Mouse (Mus musculus) ES-E14 (cell line): ENCODE data around the gene Katnal1.

Experiments
- CHD2 ChIP-seq: IDR thresholded peaks from 2 replicates; pipeline ENCODE4 v1.6.1; 2014; ENCODE audit warnings: mild to moderate bottlenecking, low read depth, low read length, inconsistent platforms
- MAFK ChIP-seq: IDR thresholded peaks from 2 replicates; pipeline ENCODE4 v1.6.1; 2014; ENCODE audit warnings: mild to moderate bottlenecking, low read depth, low read length, inconsistent platforms; ENCODE audit not compliant: insufficient read depth
- ZC3H11A ChIP-seq: IDR thresholded peaks from 2 replicates; pipeline ENCODE4 v1.6.1; 2012; ENCODE audit warnings: low read depth, mild to moderate bottlenecking, inconsistent platforms, low read length, borderline replicate concordance

DNA sequence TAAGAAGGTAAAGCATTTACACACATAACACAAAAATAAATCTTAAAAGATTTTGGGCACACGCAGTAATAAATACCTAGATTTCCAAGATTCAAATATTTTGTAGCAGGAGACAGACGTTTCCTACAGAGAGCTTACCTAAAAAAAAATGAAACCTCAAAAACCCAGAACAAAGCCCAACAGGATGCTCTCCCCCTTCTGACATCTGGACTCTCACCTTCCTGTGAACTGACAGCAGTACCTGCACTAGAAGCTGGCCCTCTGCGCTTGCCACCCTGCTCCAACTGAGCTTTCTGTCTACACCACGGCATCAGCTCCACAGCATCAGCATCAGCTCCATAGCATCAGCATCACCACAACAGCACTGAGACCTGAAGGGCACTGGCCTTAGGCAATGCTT, 19.1 kb downstream of the Katnal1 start:
- TF ChIP-seq MAFK (no peak), ZC3H11A (no peak), CHD2 (no peak)
